Mouse (Mus musculus) bone marrow macrophage, adult 2 months (primary cell): ENCODE results near the gene Tmbim1.

Source experiments
- CTCF ChIP-seq: IDR thresholded peaks from 2 replicates; pipeline ENCODE4 v1.5.1; 2012; ENCODE audit warnings: low read depth, mild to moderate bottlenecking, low read length, moderate library complexity
- POLR2A ChIP-seq: IDR thresholded peaks from 2 replicates; pipeline ENCODE4 v1.6.1; 2012; ENCODE audit warnings: mild to moderate bottlenecking, low read depth, low read length, borderline replicate concordance

GRCm38 (mm10) chr1:74316114-74316827, 10.8 kb upstream of the Tmbim1 start:
- TF ChIP-seq CTCF (no peak), POLR2A (no peak)
